Mouse (Mus musculus): ENCODE results near the gene Mknk1. TPM values are rescaled to one million over a fixed set of nuclear protein-coding genes. Genes with fewer than 3 reads are reported as not detected.

Mknk1 gene
- total RNA-seq (2012; rRNA removed) (24.0 and 25.8 TPM in 2 replicates), polyA plus RNA-seq (2012; ENCODE audit: insufficient read depth in 1 of 2, insufficient read length in 2 of 2, low read depth in 1 of 2, low replicate concordance in 2 of 2, missing spikeins in 1 of 2) (10 to 100 TPM in 1 of 2 experiments, not detected in 1; 38.5 TPM)

GRCm38 (mm10) chr4:115838696-115839641 lies at the start of gene Mknk1:
Gene Mknk1 (plus strand): TSS chr4:115839198.
- Histone ChIP-seq H3K27me3 (ENCODE audit: control insufficient read depth in 1 of 2, insufficient read depth in 2 of 2, low read length in 2 of 2) (no peaks in the 10 kb centered on the region), H3K4me3 (ENCODE audit: control insufficient read depth in 1 of 2, insufficient read depth in 1 of 2, low read depth in 2 of 2, low read length in 2 of 2) (peak within 1 kb of the TSS; percentile 69 to 77), H3K79me2 (ENCODE audit: control insufficient read depth, insufficient read depth, low read length, poor library complexity) (peaks cover 16% of the 10 kb centered on the region), H3K9me3 (replicated peaks; ENCODE audit: insufficient read depth, low read length) (no peaks in the 10 kb centered on the region), H3K4me1 (ENCODE audit: control insufficient read depth in 1 of 2, insufficient read depth in 2 of 2, low read length in 2 of 2) (peaks cover 5 to 24% of the 10 kb centered on the region in 2 experiments; a peak in 3 of 4 replicates), H3K27ac (ENCODE audit: control insufficient read depth, low read depth, low read length) (peak within 1 kb of the TSS; percentile 93), H3K9ac (ENCODE audit: control insufficient read depth, low read depth, low read length, poor library complexity, severe bottlenecking) (peak within 1 kb of the TSS; percentile 77), H3K36me3 (ENCODE audit: control insufficient read depth in 1 of 2, insufficient read depth in 2 of 2, low read length in 2 of 2) (peaks cover 0 to 13% of the 10 kb centered on the region in 2 experiments; a peak in 2 of 4 replicates)
- DNase-seq (ENCODE audit: low read depth, low spot score) = peak; percentile 97
- peak; percentile 89 for TF ChIP-seq ELF1 (IDR thresholded peaks at IDR 0.05; ENCODE audit: low read depth, low read length)
- TF ChIP-seq E2F4 (IDR thresholded peaks at IDR 0.05; ENCODE audit: borderline replicate concordance, low read depth, low read length) = no peak
- no peak for TF ChIP-seq ZC3H11A (IDR thresholded peaks at IDR 0.05; ENCODE audit: low read depth, low read length)
- no peak for TF ChIP-seq RCOR1 (IDR thresholded peaks at IDR 0.05; ENCODE audit: low read depth, low read length)
- no peak for TF ChIP-seq MYB (IDR thresholded peaks at IDR 0.05; ENCODE audit: low read depth, low read length)
- TF ChIP-seq SIN3A (IDR thresholded peaks at IDR 0.05; ENCODE audit: low read length) = peak; percentile 84; the same call in 1 of the 2 replicates
- no peak for TF ChIP-seq GABPA (IDR thresholded peaks at IDR 0.05; ENCODE audit: low read depth, low read length)
- no peak for TF ChIP-seq GATA1 (IDR thresholded peaks at IDR 0.05; ENCODE audit: low read depth, low read length)
- TF ChIP-seq CHD1 (IDR thresholded peaks at IDR 0.05; ENCODE audit: low read depth, low read length) = no peak
- TF ChIP-seq EP300 (IDR thresholded peaks at IDR 0.05; ENCODE audit: low read depth in 1 of 2, low read length in 2 of 2) = no peak
- TF ChIP-seq CTCF (IDR thresholded peaks at IDR 0.05 in 2 of 3, conservative IDR thresholded peaks at IDR 0.05 in 1 of 3; ENCODE audit: control insufficient read depth in 1 of 3, insufficient read depth in 1 of 3, low read depth in 2 of 3, low read length in 3 of 3, poor library complexity in 1 of 3, severe bottlenecking in 1 of 3) = no peak
- TF ChIP-seq USF2 (IDR thresholded peaks at IDR 0.05; ENCODE audit: borderline replicate concordance in 1 of 2, insufficient read depth in 1 of 2, low read depth in 1 of 2, low read length in 2 of 2) = 0 out of 4 replicates have a peak, but pooled peaks of 1 of the 2 experiments have one; percentile 31
- no peak for TF ChIP-seq MEF2A (IDR thresholded peaks at IDR 0.05; ENCODE audit: extremely low read depth, insufficient replicate concordance, low read depth, low read length, poor library complexity, severe bottlenecking)
- peak; percentile 45; the same call in 1 of the 2 replicates for TF ChIP-seq MAZ (IDR thresholded peaks at IDR 0.05; ENCODE audit: low read depth, low read length)
- TF ChIP-seq MAX (IDR thresholded peaks at IDR 0.05; ENCODE audit: low read length) = peak; percentile 94
- peak; percentile 18; the same call in 1 of the 2 replicates for TF ChIP-seq ETS1 (IDR thresholded peaks at IDR 0.05; ENCODE audit: low read depth, low read length)
- TF ChIP-seq TCF12 (IDR thresholded peaks at IDR 0.05; ENCODE audit: low read depth, low read length) = peak; percentile 41; the same call in 1 of the 2 replicates
- TF ChIP-seq HCFC1 (IDR thresholded peaks at IDR 0.05; ENCODE audit: low read depth, low read length) = peak; percentile 72; the same call in 1 of the 2 replicates
- TF ChIP-seq NELFE (IDR thresholded peaks at IDR 0.05; ENCODE audit: low read depth, low read length) = peak; percentile 87
- TF ChIP-seq JUND (IDR thresholded peaks at IDR 0.05; ENCODE audit: low read depth, low read length) = no peak
- 0 out of 2 replicates have a peak, but pooled peaks have one; percentile 41 for TF ChIP-seq ZMIZ1 (IDR thresholded peaks at IDR 0.05; ENCODE audit: low read depth, low read length)
- no peak for TF ChIP-seq ZKSCAN1 (IDR thresholded peaks at IDR 0.05; ENCODE audit: low read depth, low read length)
- no peak for TF ChIP-seq KAT2A (conservative IDR thresholded peaks at IDR 0.05; ENCODE audit: low read depth, low read length)
- no peak for TF ChIP-seq RAD21 (IDR thresholded peaks at IDR 0.05; ENCODE audit: low read depth, low read length)
- TF ChIP-seq POLR2A (IDR thresholded peaks at IDR 0.05; ENCODE audit: control insufficient read depth in 1 of 2, insufficient read depth in 1 of 2, low read depth in 1 of 2, low read length in 2 of 2, poor library complexity in 1 of 2) = peak; percentile 68 to 94
- no peak for TF ChIP-seq ZNF384 (IDR thresholded peaks at IDR 0.05; ENCODE audit: low read depth, low read length)
- TF ChIP-seq NRF1 (IDR thresholded peaks at IDR 0.05; ENCODE audit: insufficient read depth, low read depth, low read length, poor library complexity, severe bottlenecking) = peak; percentile 99
- no peak for TF ChIP-seq BHLHE40 (IDR thresholded peaks at IDR 0.05; ENCODE audit: borderline replicate concordance, low read depth, low read length)
- TF ChIP-seq USF1 (IDR thresholded peaks at IDR 0.05; ENCODE audit: low read depth, low read length) = peak; percentile 87
- TF ChIP-seq TBP (IDR thresholded peaks at IDR 0.05; ENCODE audit: low read depth, low read length) = peak; percentile 82
- TF ChIP-seq MXI1 (IDR thresholded peaks at IDR 0.05; ENCODE audit: low read depth, low read length) = peak; percentile 95
- no peak for TF ChIP-seq MAFK (IDR thresholded peaks at IDR 0.05; ENCODE audit: borderline replicate concordance, low read depth, low read length)
- no peak for TF ChIP-seq SMC3 (IDR thresholded peaks at IDR 0.05; ENCODE audit: low read depth, low read length)

Data from MEL (cell line).